Mouse (Mus musculus) urinary bladder, postnatal 36 days (tissue): ENCODE measurements at regions not wholly inside any gene's neighbourhood (a gene's known extent, or its start where the extent isn't known, plus 50 kb on each side); places are given as distances from the start of the nearest gene placed in this dataset.

Experiments
- DNase-seq, 2 experiments: peaks; one replicate each; pipeline ENCODE4 v3.0.0; 2022; ENCODE audit warnings: low spot score in 2 of 2, mixed read lengths in 1 of 2

DNA sequence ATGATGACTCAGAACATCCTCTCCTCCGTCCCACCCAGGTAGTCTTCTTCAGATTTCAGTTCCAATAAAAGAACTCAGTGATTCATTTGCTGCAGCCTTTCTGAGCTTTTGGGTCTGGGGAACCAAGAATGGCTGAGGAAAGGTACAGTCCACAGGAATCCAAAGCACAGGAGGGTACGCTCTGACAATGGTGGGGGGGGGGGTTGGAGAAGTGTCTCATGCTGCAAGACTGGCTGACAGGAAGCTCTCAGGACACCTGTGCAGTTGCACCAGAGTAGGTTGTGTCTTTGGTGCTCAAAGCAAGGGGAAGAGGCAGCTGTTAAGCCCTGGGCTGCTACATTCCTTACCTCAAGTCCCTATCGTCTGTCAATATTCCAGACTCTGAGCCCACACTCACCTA lies 192.7 kb upstream of the Bcl6 start:
- no peak for DNase-seq

DNA sequence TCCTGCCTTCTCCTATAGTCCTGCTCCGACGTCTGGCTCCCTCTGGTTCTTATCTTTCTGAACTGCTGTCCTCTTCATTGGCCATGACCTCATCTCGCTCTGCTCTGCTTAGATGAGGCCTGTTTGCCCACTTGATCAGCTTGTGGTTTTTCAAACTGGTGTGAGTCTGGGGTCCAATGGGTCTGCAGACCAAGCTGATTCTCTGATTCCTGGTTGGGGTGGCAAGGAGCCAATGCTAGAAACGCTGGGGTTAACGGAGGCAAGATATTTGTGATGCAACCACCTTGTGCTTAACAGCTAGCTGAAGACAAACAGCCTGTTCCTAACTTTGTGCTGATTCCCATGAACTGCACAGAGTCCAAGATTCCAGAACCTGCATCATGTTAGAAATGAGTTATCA lies 192.0 kb upstream of the Bcl6 start:
- no peak for DNase-seq

DNA sequence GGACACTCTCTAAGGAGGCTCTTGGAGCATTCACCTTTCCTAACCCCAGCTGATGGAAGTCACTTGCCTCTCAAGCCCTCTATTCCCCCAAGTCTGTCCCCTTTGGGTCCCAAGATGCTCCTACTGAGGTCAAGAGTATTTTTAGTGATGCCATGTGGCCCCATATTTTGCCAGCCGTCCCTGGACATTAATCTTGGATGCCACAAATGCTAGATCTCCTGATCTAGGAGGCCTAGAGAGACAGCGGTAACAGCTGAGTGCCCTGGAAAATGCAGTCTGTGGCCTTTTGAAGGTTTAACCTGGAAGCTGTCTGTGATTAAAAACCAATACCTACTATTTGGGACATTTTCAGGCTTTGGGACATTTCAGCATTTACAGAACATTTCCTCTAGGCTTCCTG lies 188.9 kb upstream of the Bcl6 start:
- no peak for DNase-seq

DNA sequence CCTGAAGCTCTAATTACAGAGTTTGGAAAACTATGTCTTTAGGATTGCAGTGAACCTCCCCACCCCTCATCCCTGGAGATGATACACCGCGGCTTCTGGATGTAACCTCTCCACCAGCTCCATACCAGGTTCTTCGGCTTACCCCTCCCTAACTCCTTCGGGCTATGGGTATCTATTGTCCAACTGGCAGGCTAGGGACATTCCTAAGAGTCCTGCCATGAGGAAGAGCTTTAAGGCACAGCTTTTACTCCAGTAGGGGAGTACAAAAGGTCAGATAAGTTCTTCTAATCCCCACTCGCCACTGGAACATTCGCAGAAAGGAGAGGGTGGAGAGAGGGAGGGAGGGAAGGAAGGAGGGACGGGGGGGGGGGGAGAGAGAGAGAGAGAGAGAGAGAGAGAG lies 188.5 kb upstream of the Bcl6 start:
- DNase-seq = no peak

DNA sequence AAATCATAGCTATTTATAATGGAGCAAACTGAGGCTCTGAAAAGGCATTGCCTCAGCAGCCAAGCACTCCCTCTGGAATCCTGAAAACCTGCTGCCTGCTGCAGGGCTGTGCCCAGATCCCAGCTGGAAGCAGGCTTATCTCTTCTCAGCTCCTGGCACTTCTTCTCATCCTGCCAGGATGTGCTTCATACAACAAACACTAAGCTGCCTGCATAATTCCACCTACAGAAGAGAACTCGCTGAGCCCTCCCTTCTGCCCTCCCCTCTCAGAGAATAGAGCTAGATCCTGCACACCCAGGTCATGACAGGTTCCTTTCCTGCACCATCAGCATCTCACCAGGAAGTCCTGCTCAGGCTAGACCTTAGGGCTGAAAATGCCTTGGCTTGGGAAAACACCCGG lies 187.4 kb upstream of the Bcl6 start:
- DNase-seq = no peak

DNA sequence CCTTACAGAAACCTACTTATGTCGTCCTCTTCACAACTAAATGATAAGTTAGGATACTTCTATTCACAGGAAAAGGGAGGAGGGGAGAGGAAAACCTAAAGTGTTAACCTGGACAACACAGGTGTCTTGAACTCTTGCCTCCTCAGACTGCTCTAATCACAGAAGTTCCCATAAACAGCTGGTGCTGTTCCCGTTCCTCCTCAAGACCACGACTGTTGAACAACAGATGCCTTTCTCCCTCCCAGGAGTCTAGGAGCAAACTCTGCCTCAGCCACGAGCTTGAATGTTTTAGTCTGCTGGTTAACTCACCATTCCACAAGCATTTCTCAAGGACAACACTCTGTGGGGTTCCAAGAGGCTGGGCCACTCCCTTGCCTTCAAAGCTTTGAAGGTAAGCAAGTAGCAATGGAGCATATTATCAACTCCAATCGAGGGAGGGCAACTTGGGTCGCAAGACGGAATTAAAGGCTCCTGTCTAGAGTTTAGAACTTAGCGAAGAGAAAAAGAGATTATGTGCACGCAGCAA lies 186.6 kb upstream of the Bcl6 start:
- no peak for DNase-seq

DNA sequence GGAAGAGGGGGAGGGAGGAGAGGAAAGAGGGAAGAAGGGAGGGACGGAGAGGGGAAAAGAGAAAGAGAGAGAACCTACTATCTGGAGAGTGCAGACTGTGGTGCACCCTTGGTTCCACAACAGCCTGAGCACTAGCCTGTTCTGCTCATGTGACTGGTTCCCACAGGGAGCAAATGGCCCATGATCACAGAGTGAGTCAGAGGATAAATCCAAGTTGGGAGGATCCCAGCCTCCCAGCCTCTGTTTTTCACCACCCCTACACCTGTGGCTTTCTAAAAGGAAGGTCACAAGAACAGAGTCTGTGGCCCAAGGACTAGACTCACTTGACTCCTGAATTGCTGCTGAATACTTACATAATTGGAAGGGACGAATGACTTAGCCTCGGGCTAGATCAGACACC lies 185.9 kb upstream of the Bcl6 start:
- DNase-seq = no peak

DNA sequence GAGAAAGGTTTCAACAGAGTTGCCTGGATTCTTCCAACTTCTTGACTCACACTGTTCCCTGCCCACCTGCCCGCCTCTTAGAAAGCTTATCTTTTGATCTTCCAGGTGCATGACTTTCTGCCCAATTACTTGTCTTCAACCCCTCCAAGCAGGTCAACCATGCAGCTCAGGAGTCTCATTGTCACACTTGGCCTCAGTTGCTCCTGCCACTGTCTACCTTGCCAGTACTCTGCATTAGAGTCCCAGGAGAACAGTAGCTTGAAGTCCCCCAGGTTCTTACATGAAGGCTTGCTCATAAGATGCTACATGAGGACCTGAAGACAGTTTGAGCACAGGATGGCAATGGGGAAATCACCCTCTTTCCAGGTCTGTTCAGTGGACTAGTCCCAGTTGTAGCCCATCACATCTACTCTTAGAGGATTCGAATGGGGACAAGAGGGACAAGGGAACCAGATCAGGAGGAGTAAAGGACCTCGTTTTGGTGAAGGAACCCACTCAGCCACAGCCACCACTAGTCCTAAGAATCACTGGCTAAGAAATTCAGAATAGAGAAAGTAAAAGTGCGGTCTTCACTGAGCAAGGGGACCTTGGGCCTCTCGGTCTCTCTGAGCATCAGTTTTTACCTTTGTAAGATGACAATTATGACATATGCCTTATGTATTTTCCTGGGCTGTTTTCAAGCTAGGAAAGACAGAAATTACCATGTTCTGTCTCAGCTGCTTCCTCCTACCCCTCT lies 185.3 kb upstream of the Bcl6 start:
- no peak for DNase-seq

DNA sequence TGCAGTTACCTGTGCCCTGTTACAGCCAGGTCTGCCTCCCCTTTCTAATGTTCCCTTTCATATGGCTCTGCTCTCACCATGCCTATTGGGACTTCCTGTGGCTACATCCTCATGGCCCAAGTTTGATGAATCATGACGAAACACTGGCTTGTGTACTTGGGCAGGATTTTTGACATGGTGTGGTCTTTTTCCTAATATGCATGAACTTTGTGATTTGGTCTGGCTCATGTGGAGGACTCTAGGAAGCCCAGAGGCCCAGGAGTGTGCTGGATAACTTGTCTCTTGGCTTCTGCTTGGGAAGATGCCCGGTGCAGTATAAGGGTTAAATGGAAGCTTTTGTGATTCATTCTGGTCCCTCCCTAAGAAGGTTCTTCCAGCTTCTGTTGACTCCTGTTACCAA lies 184.0 kb upstream of the Bcl6 start:
- DNase-seq = no peak

DNA sequence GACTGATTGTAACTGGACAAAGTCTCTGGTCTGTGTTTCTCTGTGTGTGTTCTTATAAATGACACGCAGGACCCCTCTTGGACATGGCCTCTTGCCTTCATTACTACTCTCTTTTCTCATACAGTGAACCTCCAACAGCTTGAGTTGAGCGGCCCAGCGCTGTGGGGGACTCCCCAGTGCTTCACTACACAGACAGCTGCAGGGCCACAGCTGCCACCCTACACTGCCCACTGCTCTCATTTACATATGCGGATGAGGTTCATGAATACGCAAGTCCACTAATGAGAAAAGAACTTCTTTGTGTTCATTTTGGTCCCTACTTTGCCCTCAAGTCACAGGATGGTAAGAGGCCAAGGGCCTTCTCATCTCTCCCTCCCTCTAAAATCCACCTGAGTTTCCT lies 183.4 kb upstream of the Bcl6 start:
- DNase-seq = no peak

DNA sequence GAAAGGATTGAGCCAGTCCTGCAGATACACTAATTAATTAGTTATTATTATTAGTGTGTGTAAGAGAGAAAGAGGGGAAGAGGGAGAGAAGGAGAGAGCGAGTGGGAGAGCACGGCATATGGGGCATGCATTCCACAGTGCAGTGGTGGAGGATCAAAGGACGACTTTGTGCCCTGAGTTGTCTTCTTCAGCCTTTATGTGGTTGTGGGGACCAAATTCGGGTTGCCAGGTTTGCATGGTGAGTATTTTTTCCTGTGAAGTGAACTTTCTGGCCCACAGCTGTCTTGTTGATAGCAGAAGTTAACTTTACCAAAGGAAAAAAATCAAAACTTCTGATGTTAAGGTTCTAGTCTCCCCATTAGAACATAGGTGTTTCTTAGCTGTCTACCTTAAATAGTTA lies 182.5 kb upstream of the Bcl6 start:
- DNase-seq = no peak

DNA sequence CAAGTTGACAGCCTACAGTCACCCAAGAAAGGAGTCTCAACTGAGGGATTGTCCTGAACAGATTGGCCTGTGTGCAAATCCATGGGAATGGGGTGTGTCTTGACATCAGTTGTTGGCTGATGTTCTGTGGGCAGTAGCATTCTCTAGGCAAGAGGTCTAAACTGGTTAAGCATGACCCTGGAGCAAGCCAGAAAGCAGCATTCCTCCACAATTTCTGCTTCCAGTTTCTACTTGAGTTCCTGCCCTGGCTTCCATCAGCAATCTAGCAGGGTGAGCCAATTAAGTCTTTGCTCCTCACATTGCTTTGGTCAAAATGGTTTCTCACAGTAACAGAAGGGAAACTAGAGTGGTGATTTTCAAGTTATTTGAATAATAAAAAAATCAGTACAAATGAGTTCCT lies 177.8 kb upstream of the Bcl6 start:
- DNase-seq = no peak

DNA sequence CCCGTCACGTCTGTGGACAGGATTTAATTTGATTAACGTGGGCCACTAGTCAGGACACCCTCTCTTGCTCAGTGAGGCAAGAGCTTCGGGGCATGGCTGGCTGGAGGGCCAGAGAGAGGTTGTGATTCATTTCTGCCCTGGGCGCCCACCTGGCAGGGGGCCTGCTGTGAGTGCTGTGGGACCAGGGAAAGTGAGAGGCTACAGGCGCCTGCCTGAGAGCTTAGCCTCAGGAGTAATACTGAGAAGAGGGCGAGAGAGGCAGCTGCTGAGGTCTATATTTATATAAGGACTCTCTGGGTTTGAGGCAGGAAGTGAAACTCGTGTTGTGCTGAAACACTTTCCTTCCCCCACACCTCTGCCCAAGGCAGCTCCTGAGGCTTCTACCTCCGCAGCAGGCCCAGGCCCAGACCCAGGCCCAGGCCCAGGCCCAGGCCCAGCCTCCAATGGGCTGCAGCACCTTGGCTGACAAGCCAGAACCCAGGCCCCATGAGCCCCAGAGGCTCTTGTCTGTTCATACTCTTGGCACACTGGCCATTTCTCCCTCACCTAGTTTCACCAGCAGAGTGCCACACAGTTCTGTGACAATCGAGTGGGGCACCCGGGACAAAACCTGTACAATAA lies 176.9 kb upstream of the Bcl6 start:
- no peak for DNase-seq

DNA sequence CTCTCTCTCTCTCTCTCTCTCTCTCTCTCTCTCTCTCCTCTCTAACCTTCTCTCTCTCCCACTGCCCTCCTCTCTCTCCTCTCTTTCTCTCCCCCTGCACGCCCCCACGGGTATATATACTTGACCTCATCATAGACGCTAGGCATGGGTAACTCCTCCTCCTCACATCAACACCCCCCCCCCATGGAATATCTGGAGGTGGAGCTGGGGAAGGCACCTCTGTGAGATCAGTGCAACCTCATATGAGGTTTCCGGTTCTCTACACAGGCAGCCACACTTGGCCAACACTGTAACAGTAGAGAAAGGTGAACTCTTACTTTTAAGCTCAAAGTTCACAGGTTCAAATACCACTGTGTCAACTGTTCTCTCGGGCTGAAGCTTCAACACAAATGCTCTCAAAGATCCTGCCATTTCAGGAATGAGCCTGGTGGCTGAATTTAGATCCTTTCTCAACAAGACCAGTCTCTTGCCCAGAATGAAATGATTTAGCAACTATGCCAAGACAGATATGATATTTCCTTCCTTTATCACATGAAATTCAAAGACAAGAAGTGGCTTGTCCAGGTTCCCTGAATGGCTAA lies 172.1 kb upstream of the Bcl6 start:
- no peak for DNase-seq

DNA sequence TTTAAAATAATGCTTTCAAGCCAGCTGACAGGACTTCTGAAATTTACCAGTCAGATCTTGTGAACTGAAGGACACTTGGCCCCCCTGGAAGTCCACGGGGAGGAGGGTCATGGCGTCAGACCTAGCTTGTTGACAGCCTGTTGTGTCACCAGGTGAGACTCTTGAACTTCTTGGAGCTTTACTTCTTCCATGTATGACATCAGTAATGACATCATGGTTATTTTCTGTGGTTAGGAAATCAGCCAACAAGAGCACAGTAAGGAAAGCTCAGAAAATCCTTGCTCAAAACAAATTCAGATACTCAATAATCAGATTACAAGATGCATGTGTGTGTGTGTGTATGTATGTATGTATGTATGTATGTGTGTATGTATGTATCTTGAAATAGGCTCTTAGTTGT lies 170.7 kb upstream of the Bcl6 start:
- no peak for DNase-seq

DNA sequence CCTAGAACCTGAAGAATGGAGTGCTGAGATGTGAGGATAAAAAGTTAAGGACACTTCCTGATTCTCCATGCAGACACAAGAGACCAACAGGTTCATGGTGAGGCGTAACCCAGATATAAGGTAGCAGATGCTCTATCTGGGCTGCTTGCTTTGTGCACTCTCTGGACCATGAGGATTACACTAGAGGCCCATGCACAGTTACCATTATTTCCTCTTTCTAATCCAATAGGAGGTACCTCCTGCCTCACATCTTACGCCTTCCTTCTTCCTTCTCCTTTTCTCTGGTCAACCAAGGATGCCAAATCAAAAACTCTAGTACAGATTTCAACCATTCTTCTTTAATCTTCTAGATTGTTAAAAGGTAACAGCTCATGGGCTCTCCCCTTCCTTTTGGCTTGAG lies 169.1 kb upstream of the Bcl6 start:
- DNase-seq = no peak

DNA sequence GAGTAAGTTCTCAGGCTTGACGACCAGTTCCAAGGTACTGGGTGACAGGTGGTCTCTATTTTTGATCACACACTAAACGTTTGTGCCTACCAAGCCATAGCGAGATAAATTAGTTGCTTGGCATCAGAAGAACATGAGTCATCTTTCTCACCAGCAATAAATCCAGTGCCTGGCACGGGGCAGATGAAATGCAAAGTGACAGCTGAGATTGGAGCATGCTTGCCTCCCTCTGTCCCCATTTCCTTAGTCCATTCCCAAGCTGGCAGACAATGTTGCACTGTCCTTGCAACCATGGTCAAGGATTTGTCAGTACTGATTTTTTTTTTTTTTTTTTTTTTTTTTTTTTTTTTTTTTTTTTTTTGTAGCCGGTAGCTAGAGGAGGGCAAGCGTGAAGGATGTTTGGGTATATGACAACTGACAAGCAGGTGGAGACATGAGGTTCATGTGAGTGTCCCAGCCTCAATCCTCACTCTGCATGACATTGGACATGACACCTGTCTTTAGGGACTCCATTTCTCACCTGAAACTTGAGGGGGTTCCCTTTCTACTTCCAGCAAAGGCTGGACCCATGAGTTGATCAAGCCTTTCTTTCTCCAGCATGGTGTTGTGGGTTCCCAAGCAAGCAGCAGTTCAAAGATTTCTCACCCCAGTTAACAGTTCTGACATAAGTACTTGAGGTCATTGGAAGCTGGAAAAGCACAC lies 168.2 kb upstream of the Bcl6 start:
- DNase-seq = no peak

DNA sequence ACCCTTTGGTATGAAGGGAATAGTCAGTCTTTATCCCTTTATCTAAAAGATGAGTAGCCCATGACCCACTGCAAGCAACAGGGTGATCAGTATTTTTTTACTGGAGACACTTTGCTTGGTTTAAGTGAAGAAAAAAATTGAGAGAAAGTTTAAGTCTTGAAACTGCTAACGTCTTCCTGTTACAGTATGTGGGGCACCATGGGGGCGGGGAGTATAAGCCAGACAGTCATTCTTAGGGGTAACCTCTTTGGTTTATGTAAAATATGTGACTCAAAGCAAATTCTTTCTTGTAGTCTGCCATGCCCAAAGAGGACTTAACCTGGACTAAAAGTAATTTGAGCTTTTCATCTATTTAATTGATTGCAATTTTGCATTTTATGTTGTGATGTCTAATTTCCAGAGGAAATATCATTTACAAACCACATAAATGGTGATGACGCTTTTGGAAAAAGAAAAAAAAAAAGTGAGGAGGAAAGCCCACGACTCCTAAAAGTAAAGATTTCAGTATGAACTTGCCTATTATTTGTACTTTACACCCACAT lies 166.2 kb upstream of the Bcl6 start:
- DNase-seq = no peak

DNA sequence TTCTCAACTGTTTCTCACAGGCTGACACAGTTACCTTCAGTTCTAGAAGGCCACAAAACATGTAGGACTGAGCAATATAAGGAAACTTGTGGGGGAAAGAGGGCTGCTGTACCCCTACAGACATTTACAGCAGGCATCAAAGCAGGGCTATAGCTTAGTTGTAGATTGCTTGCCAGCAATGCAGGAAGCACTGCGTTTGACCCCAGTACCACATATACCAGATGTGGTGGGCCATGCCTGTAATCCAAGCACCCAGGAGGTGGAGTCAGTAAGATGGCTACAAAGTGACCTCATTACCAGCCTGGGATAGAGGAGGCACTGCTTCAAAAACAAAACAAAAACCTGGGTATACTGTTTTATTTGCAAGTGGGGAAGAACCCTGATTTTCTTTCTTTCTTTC lies 165.3 kb upstream of the Bcl6 start:
- no peak for DNase-seq

DNA sequence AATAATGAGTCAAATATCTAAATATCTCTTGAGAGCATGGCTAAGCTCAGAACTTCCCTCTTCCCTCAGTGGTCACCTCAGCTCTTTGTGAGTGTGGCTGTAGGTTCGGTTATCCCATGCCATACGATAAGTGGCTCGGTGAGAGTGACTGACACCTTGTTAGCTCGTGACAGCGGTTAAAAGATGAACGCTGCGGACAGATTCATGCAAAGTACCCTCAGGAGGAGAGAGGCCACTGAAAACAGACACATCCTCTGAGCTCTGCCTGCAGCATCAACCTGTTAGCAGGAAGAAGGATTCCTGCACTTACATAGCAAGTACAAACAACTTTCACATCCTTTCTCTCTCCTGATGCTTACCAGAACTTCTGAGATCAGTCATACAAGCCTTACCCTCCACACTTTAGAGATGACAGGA lies 163.2 kb upstream of the Bcl6 start:
- no peak for DNase-seq

DNA sequence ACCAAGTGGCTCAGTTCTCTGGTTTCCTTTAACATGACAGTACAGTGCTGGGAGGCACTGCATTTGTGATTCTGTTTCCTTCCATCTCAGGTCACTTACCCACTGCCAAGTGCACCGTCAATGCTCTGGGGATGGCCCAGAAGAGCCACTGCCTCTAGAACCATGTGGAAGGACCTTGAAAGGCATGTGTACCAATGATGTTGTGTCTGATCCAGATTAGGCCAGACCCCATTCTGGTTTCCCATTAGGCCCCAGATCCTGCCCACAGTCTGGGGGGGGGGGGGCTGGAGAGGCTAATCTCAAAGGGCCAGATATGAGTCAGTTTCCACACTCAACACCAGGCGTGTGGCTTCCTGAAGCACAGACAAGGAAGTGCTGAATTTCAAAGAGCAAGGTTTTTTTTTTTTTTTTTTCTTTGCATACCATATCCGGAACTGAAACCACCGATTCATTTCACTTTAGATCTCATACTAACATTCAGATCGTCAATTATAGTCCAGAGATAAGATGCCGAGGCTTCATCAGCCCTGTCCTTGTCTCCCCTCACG lies 162.6 kb upstream of the Bcl6 start:
- no peak for DNase-seq

DNA sequence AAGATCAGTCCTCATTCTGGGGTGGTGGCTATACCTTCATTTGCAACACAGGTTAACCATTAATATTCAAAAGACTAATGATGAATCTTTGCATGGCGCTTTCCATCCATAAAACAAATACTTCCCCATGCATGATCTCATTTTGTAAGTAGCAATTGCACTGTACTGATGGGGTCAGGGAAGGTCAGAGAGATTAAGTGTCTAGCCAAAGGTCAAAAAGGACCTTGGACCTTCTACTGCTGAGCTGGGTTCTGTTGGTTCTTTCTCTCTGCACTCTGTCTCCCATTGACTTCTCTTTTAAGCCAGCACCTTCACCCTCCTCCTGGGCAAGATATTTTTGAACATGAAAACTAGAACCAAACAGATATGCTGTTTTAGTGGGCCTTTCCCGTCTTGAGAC lies 161.9 kb upstream of the Bcl6 start:
- DNase-seq = no peak
